Mouse (Mus musculus) CD4-positive, CD25-positive, alpha-beta regulatory T cell, adult 2 months (primary cell): Measurements from ENCODE around the gene Neu1.
A peak's percentile ranks its signal among the peaks of the same experiment; 100 is the strongest.

Experiments
- DNase-seq: peaks from one replicate; pipeline ENCODE4 v3.0.0-alpha.2; 2012; ENCODE audit warnings: low read depth, low spot score

The Neu1 gene

DNA sequence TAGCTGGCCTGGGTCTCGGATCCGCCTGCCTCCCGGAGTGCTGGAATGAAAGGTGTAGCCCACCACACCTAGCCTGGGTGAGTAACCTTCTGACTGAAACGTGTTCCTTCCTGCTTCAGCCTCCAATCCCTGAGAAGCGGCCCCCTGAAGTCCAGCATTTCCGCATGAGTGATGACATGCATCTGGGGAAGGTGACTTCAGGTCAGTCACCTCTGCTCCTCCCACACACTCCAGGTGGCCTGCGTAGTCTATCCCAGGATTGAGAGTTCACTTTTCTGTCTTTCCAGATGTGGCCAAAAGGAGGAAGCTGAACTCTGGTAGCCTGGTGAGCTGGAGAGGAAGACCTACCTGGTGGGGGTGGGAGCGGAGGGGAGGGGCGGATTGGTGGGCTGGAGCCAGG lies 28.2 kb upstream of the Neu1 start:
- DNase-seq: no peak

DNA sequence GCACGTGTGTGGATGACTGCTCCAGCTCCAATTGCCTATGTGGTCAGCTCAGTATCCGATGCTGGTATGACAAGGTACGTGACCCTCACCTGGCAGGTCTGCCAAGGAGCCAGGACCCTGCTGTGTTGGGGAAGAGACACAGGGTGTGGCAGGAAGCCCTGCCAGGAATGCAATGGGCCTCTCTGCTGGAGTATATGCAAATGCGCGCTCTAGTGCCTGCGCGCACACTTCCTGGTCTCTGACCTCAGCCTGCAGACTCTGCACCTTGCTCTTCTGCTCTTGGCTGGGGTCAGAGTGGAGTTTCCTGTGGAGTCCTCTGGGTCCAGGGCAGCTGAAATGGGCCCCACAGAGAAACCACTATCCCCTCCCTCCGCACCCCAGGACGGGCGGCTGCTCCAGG lies 20.1 kb upstream of the Neu1 start:
- DNase-seq: no peak

DNA sequence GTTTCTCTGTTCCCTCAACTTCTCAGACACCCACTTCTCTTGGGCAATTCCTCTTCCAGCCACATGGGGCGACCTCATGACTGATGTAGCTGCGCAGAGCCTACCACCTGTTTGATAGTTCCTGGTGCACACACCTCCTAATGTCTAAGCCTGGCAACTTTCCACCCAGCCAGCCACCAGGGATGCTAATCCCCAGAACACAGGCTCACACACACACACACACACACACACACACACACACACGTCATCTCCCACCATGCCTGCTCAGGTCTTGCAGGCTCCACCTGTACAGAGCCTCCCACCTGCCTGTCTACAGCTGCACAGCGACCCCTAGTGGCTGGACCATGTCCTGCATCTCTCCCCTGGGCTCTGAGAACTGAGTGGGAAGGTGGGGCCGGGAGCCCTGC lies 19.1 kb upstream of the Neu1 start:
- DNase-seq: peak; percentile 94

DNA sequence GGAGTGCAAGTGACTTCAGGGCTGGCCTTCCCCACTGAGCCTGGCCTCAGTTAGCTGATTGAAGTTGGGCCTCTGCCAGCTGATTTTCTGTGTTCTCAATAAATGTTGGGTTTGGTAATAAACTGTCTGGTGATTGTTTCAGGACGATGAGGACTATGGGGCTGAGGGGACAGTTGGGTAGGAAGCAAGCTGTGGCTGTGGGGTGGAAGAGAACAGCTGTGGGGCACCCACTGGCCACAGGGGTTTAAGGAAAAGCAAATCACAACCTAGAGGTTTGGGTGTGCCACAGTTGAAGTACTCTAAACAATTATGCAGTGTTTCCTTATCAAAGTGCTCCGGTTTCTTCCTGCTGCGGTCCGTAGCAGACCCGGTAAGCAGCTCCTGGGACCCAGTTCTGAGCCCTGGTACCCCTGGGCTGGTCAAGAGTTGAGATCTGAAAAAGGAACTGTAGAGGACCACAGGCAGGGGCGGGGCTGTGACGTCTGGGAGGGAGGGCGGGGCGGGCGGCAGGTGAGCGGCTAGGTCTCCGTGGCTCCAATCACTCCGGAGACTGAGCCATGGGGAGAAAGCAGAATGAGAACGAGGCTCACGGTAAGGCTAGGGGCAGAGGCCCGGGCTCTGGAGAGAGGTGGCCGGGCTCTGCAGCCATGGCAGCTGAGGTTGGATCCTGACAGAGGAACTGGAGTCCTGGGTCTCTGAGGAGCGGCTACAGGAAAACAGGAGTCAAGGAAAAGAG lies 17.0 kb upstream of the Neu1 start, which contains the start of gene Slc44a4:
Gene Slc44a4 (plus strand): TSS at position 537 of the 736 bp plus-strand sequence.
- no peak for DNase-seq

DNA sequence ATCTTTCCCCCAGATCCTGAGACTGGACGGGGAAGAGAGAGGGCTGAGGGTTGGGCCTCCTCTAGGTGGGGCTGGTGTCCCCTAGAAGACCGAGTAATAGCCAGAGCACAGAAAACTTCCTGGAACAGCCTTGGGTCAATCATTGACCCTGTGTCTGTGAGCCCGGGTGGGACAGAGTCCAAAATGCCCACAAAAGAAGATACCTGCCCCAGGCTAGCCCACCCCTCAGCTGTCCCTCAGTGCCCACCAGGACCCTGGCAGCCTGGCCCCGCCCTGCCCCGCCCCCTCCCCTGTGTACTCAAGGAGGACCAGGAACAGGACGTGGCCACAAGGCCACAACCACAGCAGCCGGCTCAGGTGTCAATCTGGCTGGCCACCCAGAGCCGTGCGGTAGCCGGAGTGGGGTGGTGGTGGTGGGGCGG lies 15.6 kb upstream of the Neu1 start:
- no peak for DNase-seq

DNA sequence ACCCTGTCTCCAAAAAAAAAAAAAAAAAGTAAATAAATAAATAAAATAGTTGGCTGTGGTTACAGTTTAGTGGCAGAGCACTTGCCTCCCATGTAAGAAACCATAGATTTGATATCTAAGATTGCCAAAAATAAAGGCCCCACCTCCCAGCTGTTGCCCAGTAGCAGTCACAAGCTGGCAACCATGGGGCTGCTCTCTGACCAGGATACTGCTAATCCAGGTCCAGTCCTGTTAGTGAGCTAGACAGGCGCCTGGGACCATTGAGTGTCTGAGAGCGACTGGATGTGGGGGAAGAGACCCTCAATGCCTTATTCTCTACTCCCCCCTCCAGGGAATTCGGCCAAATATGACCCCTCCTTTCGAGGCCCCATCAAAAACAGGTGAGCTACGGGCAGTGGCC lies 14.7 kb upstream of the Neu1 start:
- DNase-seq: no peak

DNA sequence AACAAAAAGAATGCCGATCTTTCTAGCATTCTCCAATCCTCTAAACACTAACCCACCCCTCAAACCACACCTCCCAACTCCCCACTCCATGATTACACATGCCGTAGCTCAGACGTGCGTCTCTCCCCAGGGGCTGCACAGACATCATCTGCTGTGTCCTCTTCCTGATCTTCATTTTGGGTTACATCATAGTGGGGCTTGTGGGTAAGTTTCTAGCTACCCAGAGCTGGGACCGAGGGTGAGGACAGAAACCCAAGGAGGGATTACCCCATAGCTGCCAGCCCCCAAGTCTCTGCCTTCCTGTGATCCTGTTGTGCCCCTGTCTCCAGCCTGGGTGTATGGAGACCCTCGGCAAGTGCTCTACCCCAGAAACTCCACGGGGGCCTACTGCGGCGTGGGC lies 13.9 kb upstream of the Neu1 start:
- no peak for DNase-seq

DNA sequence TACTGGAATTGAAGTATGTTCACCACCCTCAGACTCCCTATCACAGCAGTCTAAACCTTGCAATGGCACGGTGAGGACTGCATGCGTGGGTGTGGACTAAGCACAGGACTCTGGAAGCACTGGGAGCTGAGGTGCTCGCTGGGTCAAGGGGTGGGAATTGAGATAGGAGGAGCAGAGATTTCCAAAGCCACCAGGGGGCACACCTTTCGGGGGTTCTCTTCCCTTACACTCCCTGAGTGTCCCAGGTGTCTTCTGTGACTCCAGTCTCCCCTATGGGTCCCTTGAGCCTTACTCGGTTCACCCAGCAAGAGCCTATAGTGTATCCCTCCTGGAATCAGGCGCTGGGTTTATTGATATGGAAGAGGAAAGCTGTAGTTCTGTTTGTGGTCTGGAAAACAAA lies 8.1 kb upstream of the Neu1 start:
- no peak for DNase-seq

DNA sequence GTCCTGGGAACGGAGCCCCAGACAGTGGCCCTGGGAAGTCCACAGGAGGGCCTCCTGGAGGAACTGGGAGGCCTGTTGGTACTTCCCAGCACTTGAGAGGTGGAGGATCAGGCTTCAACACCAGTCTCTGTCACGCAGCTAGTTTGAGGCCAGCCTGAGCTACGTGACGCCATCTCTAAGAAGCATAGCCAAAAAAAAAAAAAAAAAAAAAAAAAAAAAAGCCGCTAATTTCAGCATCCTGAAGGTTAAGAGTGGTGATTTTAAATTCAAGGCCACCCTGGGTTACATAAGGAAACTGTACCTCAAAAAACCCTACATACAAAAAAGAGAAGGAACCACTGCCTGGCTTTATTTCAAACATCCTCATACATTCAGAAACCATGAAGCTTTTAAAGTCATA lies 6.8 kb upstream of the Neu1 start:
- no peak for DNase-seq

DNA sequence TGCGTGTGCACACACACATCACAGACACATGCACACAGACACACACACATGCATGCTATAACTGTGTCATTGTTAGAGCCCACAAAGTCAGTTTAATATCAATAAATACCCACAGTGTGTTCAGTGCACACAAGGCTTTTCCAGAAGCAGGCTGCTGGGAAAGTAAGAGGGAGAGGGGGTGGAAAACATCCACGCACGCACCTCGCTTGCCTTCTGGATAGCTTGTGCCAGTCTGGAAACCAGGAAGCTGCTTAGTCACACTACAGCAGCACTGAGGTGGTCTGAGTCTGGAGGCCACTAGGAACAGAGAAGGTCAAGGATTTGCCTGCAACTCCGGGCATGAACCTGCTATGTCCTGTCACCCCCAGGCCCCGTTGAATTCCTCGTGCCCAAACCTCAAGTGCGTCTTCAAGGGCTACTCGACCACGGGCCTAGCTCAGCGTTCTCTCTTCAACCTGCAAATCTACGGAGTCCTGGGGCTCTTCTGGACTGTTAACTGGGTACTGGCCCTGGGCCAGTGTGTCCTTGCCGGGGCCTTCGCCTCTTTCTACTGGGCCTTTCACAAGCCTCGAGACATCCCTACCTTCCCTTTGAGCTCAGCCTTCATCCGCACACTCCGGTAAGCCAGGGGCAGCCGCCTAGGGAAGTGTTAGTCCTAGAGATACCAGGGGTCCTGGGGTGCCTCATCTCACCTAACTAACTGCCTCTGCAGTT lies 3.6 kb upstream of the Neu1 start:
- DNase-seq: no peak

DNA sequence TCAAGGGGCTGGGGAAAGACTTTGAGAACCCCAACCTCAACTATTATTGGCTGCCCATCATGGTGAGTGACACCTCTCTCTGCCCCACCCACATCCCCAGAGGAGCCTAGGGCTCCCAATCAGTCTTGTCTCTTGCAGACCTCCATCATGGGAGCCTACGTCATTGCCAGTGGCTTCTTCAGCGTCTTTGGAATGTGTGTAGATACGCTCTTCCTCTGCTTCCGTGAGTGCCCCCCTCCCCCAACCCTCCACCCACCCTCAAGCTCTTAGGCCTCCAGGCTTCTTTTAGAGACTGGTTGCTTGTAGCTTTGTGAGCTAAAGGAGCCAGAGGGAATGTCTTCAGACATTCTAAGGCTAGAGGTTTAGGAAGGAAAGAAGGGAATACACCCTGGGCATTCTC lies 2.2 kb upstream of the Neu1 start:
- DNase-seq: no peak

DNA sequence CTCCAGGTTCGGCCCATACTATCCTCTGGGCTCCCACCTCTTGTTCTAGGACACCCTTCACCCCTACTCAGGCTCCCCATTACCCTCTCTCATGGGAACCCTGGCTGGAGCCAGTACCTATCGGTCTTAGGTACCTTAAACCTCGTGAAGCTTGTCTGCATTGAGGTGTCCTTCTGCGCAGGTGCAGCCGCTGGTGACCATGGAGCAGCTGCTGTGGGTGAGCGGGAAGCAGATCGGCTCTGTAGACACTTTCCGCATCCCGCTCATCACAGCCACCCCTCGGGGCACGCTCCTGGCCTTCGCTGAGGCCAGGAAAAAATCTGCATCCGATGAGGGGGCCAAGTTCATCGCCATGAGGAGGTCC lies 664 bp downstream of the Neu1 start:
- DNase-seq: peak; percentile 62

DNA sequence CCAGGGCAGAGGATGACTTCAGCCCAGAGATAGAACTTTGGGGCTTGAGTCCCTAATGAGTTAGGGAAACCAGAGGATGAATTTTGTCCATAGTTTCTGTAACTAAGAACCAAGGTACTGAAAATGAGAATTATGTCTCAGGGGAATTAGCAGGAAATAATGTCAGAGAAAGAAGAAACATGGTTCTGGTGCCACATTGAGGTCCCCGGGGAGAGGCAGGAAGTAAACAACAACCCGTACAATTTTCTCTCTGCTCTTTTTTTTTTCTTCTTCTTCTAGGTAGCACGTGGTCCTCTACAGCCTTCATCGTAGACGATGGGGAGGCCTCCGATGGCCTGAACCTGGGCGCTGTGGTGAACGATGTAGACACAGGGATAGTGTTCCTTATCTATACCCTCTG lies 1.2 kb downstream of the Neu1 start:
- peak; percentile 47 for DNase-seq

DNA sequence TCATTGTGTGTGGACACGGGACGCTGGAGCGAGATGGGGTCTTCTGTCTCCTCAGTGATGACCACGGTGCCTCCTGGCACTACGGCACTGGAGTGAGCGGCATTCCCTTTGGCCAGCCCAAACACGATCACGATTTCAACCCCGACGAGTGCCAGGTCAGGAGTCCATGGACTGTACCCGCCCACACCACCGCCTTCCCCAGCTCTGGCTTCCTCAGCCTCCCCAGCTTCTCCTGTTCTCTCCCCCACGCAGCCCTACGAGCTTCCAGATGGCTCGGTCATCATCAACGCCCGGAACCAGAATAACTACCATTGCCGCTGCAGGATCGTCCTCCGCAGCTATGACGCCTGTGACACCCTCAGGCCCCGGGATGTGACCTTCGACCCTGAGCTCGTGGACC lies 3.0 kb downstream of the Neu1 start:
- DNase-seq: no peak

DNA sequence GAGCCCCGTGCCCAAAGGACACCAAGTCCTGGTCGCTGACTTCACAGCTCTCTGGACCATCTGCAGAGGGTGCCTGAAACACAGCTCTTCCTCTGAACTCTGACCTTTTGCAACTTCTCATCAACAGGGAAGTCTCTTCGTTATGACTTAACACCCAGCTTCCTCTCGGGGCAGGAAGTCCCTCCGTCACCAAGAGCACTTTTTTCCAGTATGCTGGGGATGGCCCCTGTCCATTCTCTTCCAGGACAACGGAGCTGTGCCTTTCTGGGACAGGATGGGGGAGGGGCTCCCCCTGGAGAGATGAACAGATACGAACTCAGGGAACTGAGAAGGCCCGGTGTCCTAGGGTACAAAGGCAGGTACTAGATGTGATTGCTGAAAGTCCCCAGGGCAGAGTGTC lies 3.8 kb downstream of the Neu1 start:
- no peak for DNase-seq

DNA sequence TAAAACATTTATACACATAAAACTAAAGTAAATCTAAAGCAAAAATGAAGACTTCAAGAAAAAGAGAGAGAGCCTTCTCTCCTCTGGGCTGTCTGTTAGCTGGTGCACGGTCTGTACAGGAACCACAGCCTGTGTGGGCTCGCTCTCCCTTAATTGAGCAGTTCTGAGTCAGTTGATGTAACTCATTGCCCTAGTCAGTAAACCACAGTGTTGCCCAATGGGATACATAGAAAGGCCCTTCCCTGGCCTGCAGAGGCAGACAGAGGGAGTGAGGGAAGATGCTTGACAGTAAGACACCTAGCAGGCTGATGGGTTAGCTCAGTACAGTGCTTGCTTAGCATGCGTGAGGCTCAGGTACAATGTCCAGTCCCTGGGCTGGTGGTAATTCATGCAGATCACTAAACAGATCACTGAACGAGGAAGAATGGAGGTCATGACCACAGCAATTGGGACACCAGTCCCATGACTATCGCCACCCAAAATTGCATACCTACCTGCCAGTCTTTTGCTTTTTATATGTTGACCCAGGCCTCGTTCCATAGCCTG lies 7.0 kb downstream of the Neu1 start:
- DNase-seq: no peak

DNA sequence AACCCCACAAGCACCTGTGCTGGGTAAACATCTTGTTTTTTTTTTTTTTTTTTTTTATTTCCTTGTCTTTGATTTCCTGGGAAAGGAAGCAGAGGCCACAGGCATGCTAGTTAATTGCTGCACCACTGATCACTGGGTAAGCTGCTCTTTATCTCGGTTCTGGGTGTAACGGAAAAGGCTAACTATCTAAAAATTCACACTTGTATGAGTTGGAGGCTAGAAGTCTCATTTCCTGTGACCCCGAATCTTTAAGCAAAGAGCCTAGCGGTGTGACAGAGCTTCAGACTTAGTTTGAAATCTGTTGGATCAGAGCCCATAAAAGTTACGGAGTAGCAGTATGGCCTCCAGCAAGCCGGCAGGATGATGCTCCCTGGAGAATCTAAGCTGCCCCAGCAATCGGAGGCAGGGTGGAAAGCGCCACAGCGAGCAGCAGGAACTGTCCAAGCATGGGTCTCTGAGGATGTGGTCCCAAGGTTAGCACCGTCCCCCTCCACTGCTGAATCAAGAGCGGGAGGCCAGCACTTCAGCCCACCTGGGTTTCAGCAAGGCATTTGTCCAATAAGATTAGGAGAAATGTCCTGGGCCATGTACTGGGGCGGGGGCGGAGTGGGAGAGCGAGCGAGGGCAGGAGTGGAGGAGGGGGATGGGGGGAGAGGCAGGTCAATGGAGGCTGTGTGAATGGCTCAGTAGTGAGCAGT lies 10.4 kb downstream of the Neu1 start:
- no peak for DNase-seq

DNA sequence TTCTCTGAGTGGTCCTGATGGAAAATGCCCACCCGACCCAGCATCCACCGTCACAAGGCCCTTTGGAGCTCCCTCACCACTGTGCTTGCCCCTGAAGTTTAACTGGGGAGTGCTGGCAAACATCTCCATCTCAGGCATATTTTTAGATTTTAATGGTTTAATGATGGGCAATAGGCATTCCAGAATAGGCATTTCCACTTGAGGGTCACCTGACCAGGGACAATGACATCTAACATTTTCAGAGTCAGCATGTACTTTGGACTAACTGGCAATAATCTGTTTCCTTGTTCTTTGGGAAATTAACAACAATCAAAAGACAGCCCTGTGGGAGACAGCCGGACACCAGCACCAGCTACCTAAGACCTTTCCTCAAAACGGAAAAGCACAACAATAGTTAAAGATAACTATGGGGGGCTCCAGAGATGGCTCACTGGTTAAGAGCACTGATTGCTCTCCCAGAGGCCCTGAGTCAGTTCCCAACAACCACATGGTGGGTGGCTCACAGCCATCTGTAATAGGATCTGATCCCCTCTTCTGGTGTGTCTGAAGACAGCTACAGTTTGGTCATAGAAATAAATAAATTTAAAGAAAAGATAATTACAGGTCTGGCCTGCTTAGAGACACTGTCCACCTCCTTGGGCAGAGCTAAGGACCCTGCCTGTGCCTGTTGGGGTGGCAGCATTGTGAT lies 12.2 kb downstream of the Neu1 start:
- no peak for DNase-seq

DNA sequence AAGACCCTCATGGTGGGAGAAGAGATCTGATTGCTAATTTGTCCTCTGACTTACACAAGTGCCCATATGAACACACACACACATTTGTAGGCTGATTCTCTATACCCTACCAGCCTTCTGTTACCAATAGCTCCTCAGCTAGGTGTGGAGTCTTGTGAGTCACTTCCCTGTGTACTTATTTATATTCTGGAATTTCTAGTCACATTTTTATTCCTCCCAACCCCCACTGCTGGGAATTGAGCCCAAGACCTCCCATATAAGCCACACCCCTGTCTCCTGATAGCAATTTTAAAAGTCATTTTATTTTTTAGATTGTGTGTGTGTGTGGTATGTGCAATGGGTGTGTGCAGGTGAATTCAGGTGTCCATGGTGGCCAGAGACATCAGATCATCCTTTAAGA lies 13.3 kb downstream of the Neu1 start:
- DNase-seq: no peak

DNA sequence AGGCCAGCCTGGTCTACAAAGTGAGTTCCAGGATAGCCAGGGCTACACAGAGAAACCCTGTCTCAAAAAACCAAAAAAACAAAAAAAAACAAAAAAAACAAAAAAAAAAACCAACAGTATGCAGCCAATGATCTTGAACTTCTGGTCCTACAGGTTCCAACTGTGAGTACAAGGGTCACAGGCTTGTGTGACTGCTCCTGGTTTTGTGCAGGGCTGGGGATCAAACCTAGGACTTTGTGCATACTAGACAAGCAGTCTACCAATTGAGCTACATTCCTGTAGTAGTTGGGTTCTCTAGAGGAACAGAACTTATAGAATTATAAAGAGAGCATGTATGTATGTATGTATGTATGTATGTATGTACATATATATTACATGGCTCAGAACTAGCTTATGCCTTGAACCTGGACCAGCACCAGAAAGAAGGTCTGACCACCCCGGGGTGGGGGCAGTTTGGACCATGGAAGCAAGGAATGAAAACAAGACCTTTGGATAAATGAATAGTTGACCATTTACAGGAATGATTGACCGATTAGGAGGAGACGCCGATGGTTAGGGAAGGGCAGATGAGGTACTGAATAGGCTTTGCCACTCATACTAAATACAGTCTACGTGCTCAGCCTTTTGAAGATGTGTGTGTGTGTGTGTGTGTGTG lies 15.6 kb downstream of the Neu1 start:
- no peak for DNase-seq

DNA sequence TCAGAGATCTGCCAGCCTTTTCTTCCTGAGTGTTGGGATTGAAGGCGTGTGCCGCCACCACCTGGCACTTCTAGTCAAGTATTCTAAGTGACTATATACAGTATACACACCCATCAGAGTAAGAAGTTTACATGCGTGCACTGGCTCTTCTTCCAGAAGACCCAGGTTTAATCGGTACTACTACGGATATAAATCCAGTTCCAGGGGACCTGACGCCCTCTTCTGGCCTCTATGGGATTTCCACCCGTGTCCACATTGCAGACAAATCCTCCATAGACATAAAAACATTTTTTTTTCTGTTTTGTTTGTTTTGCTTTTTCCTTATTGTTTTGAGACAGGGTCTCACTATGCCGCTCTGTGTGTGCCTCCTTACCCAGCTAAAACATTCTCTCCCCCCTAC lies 16.6 kb downstream of the Neu1 start:
- peak; percentile 62 for DNase-seq
